Mouse (Mus musculus) liver, embryonic 13.5 days (tissue): ENCODE measurements around the gene Ier2. TPM values are rescaled to one million over a fixed set of nuclear protein-coding genes. Genes with fewer than 3 reads are reported as not detected.

Experiments used
- ATAC-seq: fragments of 200-750 bp; cut with Nextera tagmentation; 2 replicates; pipeline ENCODE4 v1.8.0; 2017; ENCODE audit warnings: low read depth, mild to moderate bottlenecking, moderate number of reproducible peaks, moderate library complexity
- DNase-seq: peaks from one replicate; pipeline ENCODE4 v3.0.0; 2022
- H3K27ac ChIP-seq: fragments of 300-500 bp; sonication (generic); 2 replicates; pipeline ENCODE4 v1.5.1; 2015; ENCODE audit warnings: moderate library complexity, mild to moderate bottlenecking, inconsistent platforms
- H3K27me3 ChIP-seq: fragments of 300-500 bp; sonication (generic); 2 replicates; pipeline ENCODE4 v1.6.1; 2015; ENCODE audit warnings: mild to moderate bottlenecking, inconsistent platforms
- H3K36me3 ChIP-seq: fragments of 300-500 bp; sonication (generic); 2 replicates; pipeline ENCODE4 v1.6.1; 2015; ENCODE audit warnings: mild to moderate bottlenecking, inconsistent platforms
- H3K4me1 ChIP-seq: fragments of 300-500 bp; sonication (generic); replicated peaks from 2 replicates; pipeline ENCODE4 v1.6.1; 2015; ENCODE audit warnings: inconsistent platforms
- H3K4me2 ChIP-seq: fragments of 300-500 bp; sonication (generic); 2 replicates; pipeline ENCODE4 v1.6.1; 2015; ENCODE audit warnings: inconsistent platforms, mild to moderate bottlenecking, moderate library complexity
- H3K4me3 ChIP-seq: fragments of 300-500 bp; sonication (generic); replicated peaks from 2 replicates; pipeline ENCODE4 v1.5.1; 2015; ENCODE audit warnings: mild to moderate bottlenecking, inconsistent platforms
- H3K9ac ChIP-seq: fragments of 300-500 bp; sonication (generic); 2 replicates; pipeline ENCODE4 v1.6.1; 2015; ENCODE audit warnings: mild to moderate bottlenecking, inconsistent platforms
- H3K9me3 ChIP-seq: fragments of 300-500 bp; sonication (generic); replicated peaks from 2 replicates; pipeline ENCODE4 v1.6.1; 2016; ENCODE audit warnings: inconsistent platforms
- WGBS: fragments of 180-500 bp; shearing (Covaris S2); methylation state at CpG from one replicate; pipeline ENCODE4 v1.1.7; 2015; ENCODE audit not compliant: insufficient replicate concordance; 5-methylcytosine and 5-hydroxymethylcytosine counted together
- polyA plus RNA-seq: library from polyadenylated mRNA; unstranded; fragments of >200 nt; fragmentation: Nextera tagmentation; extraction: Ambion mirVana; gene quantifications from 2 replicates; pipeline ENCODE4 v1.2.1, GENCODE M21; 2015

Gene Ier2
- polyA plus RNA-seq, 1 experiment from 2014 or later, result 20.5 TPM

DNA sequence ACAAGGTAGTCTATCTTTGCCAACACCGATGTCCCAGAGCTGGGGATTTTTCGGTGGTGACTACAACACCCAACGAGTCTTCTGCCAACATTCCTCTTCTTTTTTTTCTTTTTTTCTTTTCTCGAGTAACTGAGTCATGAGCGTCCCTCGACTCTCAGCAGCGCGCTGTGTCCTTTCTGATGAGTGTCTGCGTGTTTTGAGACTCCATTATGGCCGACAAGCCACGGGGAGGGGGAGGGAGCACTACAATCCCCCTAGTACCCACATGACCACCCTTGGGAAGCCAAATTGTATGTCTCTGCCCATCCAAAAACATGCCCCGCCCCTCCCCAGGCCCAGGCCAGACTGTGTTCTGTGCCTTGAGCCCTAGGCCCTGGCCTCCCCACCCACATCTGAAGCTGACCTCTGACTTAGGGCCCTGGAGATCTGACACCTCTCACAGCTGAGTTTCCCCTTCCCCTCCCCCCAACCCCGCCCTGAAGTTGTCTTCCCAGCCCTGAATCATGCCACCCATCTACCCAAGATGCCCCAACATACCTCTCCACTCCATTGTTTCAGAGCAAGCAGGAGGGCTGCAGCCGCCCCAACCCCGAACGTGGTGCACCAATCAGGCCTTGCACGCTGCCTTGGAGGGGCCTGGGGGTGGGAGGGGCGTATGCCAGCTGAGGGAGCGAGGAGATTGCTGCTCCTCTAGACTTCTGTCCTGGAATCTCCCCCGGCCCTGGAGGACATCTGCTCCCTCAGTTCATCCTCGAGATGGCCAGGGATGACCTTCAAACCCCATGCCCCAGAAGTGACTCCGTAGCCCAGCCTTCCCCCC lies 46.8 kb downstream of the Ier2 start:
- ATAC-seq (no peak), DNase-seq (no peak)
- Histone ChIP-seq H3K4me2 (no peak overlapping the region), H3K9ac (no peak overlapping the region), H3K4me1 (no peaks in the 10 kb centered on the region), H3K36me3 (no peaks in the 10 kb centered on the region), H3K9me3 (no peaks in the 10 kb centered on the region), H3K27ac (no peak overlapping the region), H3K4me3 (no peak overlapping the region), H3K27me3 (peaks cover 75% of the 10 kb centered on the region)
- WGBS, result 32% methylated on average over 22 of the region's 22 CpGs

DNA sequence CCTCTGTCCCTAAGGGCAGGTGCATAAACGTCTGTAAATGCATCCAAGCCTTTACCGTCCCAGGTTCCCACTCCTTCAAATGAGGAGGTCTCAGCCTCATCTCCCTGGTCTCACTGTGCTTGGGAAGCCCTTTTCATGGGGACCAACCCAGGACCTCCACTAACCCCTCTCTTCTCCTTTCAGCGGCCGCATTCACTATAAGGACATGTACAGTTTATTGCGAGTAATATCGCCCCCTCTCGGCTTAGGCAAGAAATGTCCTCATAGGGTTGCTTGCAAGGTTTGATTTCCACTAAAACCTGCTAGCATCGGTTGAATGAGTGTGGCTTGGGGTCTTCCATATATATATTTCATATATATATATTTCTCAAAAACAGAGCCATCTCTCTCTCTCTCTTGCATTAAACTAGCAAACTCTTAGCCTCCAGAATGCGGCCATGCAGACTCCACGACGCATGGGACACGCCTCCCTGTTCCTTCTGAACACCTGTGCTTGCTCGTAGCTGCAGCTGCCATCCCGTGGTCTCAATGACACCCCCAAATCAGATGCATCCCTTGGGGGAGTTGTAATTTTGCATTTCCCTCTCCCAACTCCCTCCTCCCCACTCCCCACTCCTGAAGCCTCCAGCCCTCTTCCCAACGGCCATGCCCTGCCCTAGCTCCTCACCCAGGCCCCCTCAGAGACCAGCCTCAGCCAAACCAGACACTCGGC lies 48.0 kb downstream of the Ier2 start:
- no peaks in the 10 kb centered on the region for H3K9me3 ChIP-seq
- no peak for ATAC-seq
- H3K9ac ChIP-seq, result no peak overlapping the region
- H3K4me1 ChIP-seq, result no peaks in the 10 kb centered on the region
- DNase-seq, result no peak
- no peak overlapping the region for H3K4me2 ChIP-seq
- no peak overlapping the region for H3K27ac ChIP-seq
- no peak overlapping the region for H3K4me3 ChIP-seq
- H3K36me3 ChIP-seq, result no peaks in the 10 kb centered on the region
- WGBS, result 30% methylated on average over 16 of the region's 16 CpGs
- H3K27me3 ChIP-seq, result peaks cover 65% of the 10 kb centered on the region

Other genes starting within 250 kb of the Ier2 start
- gene Trmt1, start 23.5 kb upstream of the Ier2 start, polyA plus RNA-seq, result 45.9 and 46.8 TPM in 2 replicates
- 6.9 and 7.6 TPM in 2 replicates for gene Nacc1, start 25.0 kb upstream of the Ier2 start, polyA plus RNA-seq
- gene Lyl1, start 38.6 kb upstream of the Ier2 start, polyA plus RNA-seq, result 61.2 and 61.3 TPM in 2 replicates
- gene G430095P16Rik, start 60.2 kb upstream of the Ier2 start, polyA plus RNA-seq, result 9.6 and 10.0 TPM in 2 replicates
- gene Nfix, start 137.5 kb upstream of the Ier2 start, polyA plus RNA-seq, result 2.3 and 3.4 TPM in 2 replicates
- gene Dand5, start 160.0 kb upstream of the Ier2 start, polyA plus RNA-seq, result 3.3 and 3.7 TPM in 2 replicates
- 60.6 and 63.2 TPM in 2 replicates for gene Gadd45gip1, start 168.7 kb upstream of the Ier2 start, polyA plus RNA-seq
- 269 and 278 TPM in 2 replicates for gene Rad23a, start 177.8 kb upstream of the Ier2 start, polyA plus RNA-seq
- gene Calr, start 184.1 kb upstream of the Ier2 start, polyA plus RNA-seq, result 511 and 613 TPM in 2 replicates
- gene Farsa, start 194.1 kb upstream of the Ier2 start, polyA plus RNA-seq, result 82.3 and 83.1 TPM in 2 replicates
- 84.1 and 90.4 TPM in 2 replicates for gene Syce2, start 209.3 kb upstream of the Ier2 start, polyA plus RNA-seq
- gene Gcdh, start 231.1 kb upstream of the Ier2 start, polyA plus RNA-seq, result 44.7 and 48.6 TPM in 2 replicates
- 469 and 494 TPM in 2 replicates for gene Klf1, start 239.1 kb upstream of the Ier2 start, polyA plus RNA-seq
- 9.3 and 10.4 TPM in 2 replicates for gene Dnase2a, start 245.7 kb upstream of the Ier2 start, polyA plus RNA-seq